Mouse (Mus musculus): ENCODE results near the gene Tmtc3.

The Tmtc3 gene

GRCm38 (mm10) chr10:100487097-100487978 is at the start of gene Tmtc3, which contains the start of gene Cep290:
Tmtc3 (minus strand) TSS chr10:100487350.
Cep290 (plus strand) TSS chr10:100487558.
- in situ Hi-C loops (cut with MseI, MboI): no loop called here

GRCm38 (mm10) chr10:100524499-100525390 is 37.6 kb upstream of the Tmtc3 start:
- in situ Hi-C loops (cut with MseI, MboI): no loop called here

- in situ Hi-C loops (cut with MseI, MboI): no loop called here
Measured at GRCm38 (mm10) chr10:100522330-100522729, 35.2 kb upstream of the Tmtc3 start.

GRCm38 (mm10) chr10:100521617-100522016 is 34.5 kb upstream of the Tmtc3 start:
- in situ Hi-C loops (cut with MseI, MboI): no loop called here

GRCm38 (mm10) chr10:100508170-100508569 is 21.0 kb upstream of the Tmtc3 start:
- in situ Hi-C loops (cut with MseI, MboI): no loop called here

GRCm38 (mm10) chr10:100498309-100498708 is 11.2 kb upstream of the Tmtc3 start:
- in situ Hi-C loops (cut with MseI, MboI): no loop called here

- in situ Hi-C loops (cut with MseI, MboI): no loop called here
Measured at GRCm38 (mm10) chr10:100491916-100492315, 4.8 kb upstream of the Tmtc3 start.

GRCm38 (mm10) chr10:100486701-100487096 is 451 bp downstream of the Tmtc3 start:
- in situ Hi-C loops (cut with MseI, MboI): no loop called here

- in situ Hi-C loops (cut with MseI, MboI): no loop called here
Measured at GRCm38 (mm10) chr10:100479538-100479937, 7.6 kb downstream of the Tmtc3 start.

- in situ Hi-C loops (cut with MseI, MboI): no loop called here
Measured at GRCm38 (mm10) chr10:100475040-100475439, 12.1 kb downstream of the Tmtc3 start.

- in situ Hi-C loops (cut with MseI, MboI): loop anchor here (25.0 kb wide), 2 partner anchors 298 to 823 kb away; no protein-coding TSS in a partner anchor
Measured at GRCm38 (mm10) chr10:100460515-100460914, 26.6 kb downstream of the Tmtc3 start.

- in situ Hi-C loops (cut with MseI, MboI): loop anchor here in 1 of 2 experiments (25.0 kb wide), 1 partner anchor 162 kb away; no protein-coding TSS in a partner anchor
Measured at GRCm38 (mm10) chr10:100449394-100449793, 37.8 kb downstream of the Tmtc3 start.

- in situ Hi-C loops (cut with MseI, MboI): loop anchor here in 1 of 2 experiments (25.0 kb wide), 1 partner anchor 140 kb away; no protein-coding TSS in a partner anchor
Measured at GRCm38 (mm10) chr10:100427592-100427991, 59.6 kb downstream of the Tmtc3 start.

- in situ Hi-C loops (cut with MseI, MboI): loop anchor here in 1 of 2 experiments (25.0 kb wide), 3 partner anchors 128 to 553 kb away; no protein-coding TSS in a partner anchor
Measured at GRCm38 (mm10) chr10:100415566-100415965, 71.6 kb downstream of the Tmtc3 start.

GRCm38 (mm10) chr10:100402301-100402700 is 84.8 kb downstream of the Tmtc3 start:
- in situ Hi-C loops (cut with MseI, MboI): loop anchor here in 1 of 2 experiments (25.0 kb wide), 3 partner anchors 115 to 540 kb away; no protein-coding TSS in a partner anchor

All from mouse trophoblast stem cell (cell line).